Mouse (Mus musculus) cortical plate, adult 2 months (tissue): ENCODE results near the gene Ncbp3.

ENCODE experiments used
- CTCF ChIP-seq: fragments of 200-500 bp; IDR thresholded peaks from 2 replicates; pipeline ENCODE4 v1.5.1; 2011; ENCODE audit warnings: mild to moderate bottlenecking, control low read depth, low read length; ENCODE audit not compliant: insufficient read depth; ENCODE audit errors: extremely low read depth
- POLR2A ChIP-seq: fragments of 200-500 bp; IDR thresholded peaks from 2 replicates; pipeline ENCODE4 v1.6.1; 2011; ENCODE audit warnings: mild to moderate bottlenecking, low read length, control low read depth; ENCODE audit not compliant: insufficient read depth; ENCODE audit errors: extremely low read depth

- TF ChIP-seq CTCF, result no peak
- TF ChIP-seq POLR2A, result no peak
Observed at GRCm38 (mm10) chr11:73084303-73084702, 36.7 kb downstream of the Ncbp3 start.
